Mouse (Mus musculus) midbrain, embryonic 14.5 days (tissue): Measurements from ENCODE around the gene Ruvbl2. TPM values are rescaled to one million over a fixed set of nuclear protein-coding genes. Genes with fewer than 3 reads are reported as not detected.

Experiments
- ATAC-seq: fragments of 200-750 bp; cut with Nextera tagmentation; 2 replicates; pipeline ENCODE4 v1.8.0; 2017; ENCODE audit warnings: moderate number of reproducible peaks, moderate library complexity; ENCODE audit not compliant: low FRiP score, low TSS enrichment
- DNase-seq: peaks from one replicate; pipeline ENCODE4 v3.0.0-alpha.2; 2015
- H3K27ac ChIP-seq: fragments of 300-500 bp; sonication (generic); replicated peaks from 2 replicates; pipeline ENCODE4 v1.5.1; 2014; ENCODE audit warnings: mild to moderate bottlenecking, low read depth, low read length, moderate library complexity
- H3K27me3 ChIP-seq: fragments of 300-500 bp; sonication (generic); 2 replicates; pipeline ENCODE4 v1.6.1; 2014; ENCODE audit warnings: low read length, control low read depth, mixed read lengths; ENCODE audit not compliant: control insufficient read depth, insufficient read depth
- H3K36me3 ChIP-seq: fragments of 300-500 bp; sonication (generic); 2 replicates; pipeline ENCODE4 v1.6.1; 2014; ENCODE audit warnings: low read length, control low read depth; ENCODE audit not compliant: control insufficient read depth, insufficient read depth
- H3K4me1 ChIP-seq: fragments of 300-500 bp; sonication (generic); 2 replicates; pipeline ENCODE4 v1.6.1; 2014; ENCODE audit warnings: mild to moderate bottlenecking, antibody characterized with exemption, low read length, control low read depth; ENCODE audit not compliant: control insufficient read depth, insufficient read depth
- H3K4me2 ChIP-seq: fragments of 300-500 bp; sonication (generic); 2 replicates; pipeline ENCODE4 v1.6.1; 2014; ENCODE audit warnings: mild to moderate bottlenecking, low read length, moderate library complexity
- H3K4me3 ChIP-seq: fragments of 300-500 bp; sonication (generic); replicated peaks from 2 replicates; pipeline ENCODE4 v1.5.1; 2014; ENCODE audit warnings: low read depth, low read length
- H3K9ac ChIP-seq: fragments of 300-500 bp; sonication (generic); replicated peaks from 2 replicates; pipeline ENCODE4 v1.6.1; 2014; ENCODE audit warnings: mild to moderate bottlenecking, low read length, moderate library complexity
- H3K9me3 ChIP-seq: fragments of 300-500 bp; sonication (generic); 2 replicates; pipeline ENCODE4 v1.6.1; 2016; ENCODE audit warnings: low read length, control low read depth, mixed read lengths; ENCODE audit not compliant: control insufficient read depth
- whole genome bisulfite sequencing: fragments of 180-500 bp; shearing (Covaris S2); extraction: QIAGEN DNeasy Blood & Tissue Kit; methylation state at CpG from one replicate; pipeline ENCODE4 v1.1.7; 2014; 5-methylcytosine and 5-hydroxymethylcytosine counted together
- microRNA-seq: library from miRNA; unstranded; fragments of <30 nt; microRNA quantifications from one replicate; pipeline ENCODE4, GENCODE M21; 2016
- polyA plus RNA-seq: library from polyadenylated mRNA; unstranded; fragments of >200 nt; fragmentation: Nextera tagmentation; extraction: Ambion mirVana; gene quantifications from 2 replicates; pipeline ENCODE4 v1.2.1, GENCODE M21; 2014

The Ruvbl2 gene
- polyA plus RNA-seq, 1 experiment from 2014 or later: 110 TPM

- H3K9ac ChIP-seq: no peak overlapping the region
- peaks cover 86% of the 10 kb centered on the region for H3K36me3 ChIP-seq
- no peak overlapping the region for H3K27ac ChIP-seq
- no peak overlapping the region for H3K4me2 ChIP-seq
- DNase-seq (no peak), ATAC-seq (no peak)
- WGBS: 87% methylated on average over 1 of the region's 1 CpGs
- H3K4me1 ChIP-seq: no peaks in the 10 kb centered on the region
- H3K27me3 ChIP-seq: no peaks in the 10 kb centered on the region
- no peaks in the 10 kb centered on the region for H3K9me3 ChIP-seq
- H3K4me3 ChIP-seq: no peak overlapping the region
These were observed 61.8 kb downstream of the Ruvbl2 start for GRCm38 (mm10) chr7:45376057-45376456.

- no peak overlapping the region for H3K27ac ChIP-seq
- H3K9ac ChIP-seq: no peak overlapping the region
- H3K27me3 ChIP-seq: peaks cover 5% of the 10 kb centered on the region; the same call in 1 of the 2 replicates
- no peak for DNase-seq
- WGBS: 93% methylated on average over 8 of the region's 8 CpGs
- H3K4me3 ChIP-seq: no peak overlapping the region
- H3K4me1 ChIP-seq: peaks cover 10% of the 10 kb centered on the region; the same call in 1 of the 2 replicates
- H3K36me3 ChIP-seq: peaks cover 72% of the 10 kb centered on the region
- H3K4me2 ChIP-seq: no peak overlapping the region
- no peaks in the 10 kb centered on the region for H3K9me3 ChIP-seq
- no peak for ATAC-seq
These were observed 63.3 kb downstream of the Ruvbl2 start for GRCm38 (mm10) chr7:45374620-45375019.

- Histone ChIP-seq H3K4me1 (peaks cover 19% of the 10 kb centered on the region), H3K36me3 (peaks cover 50% of the 10 kb centered on the region), H3K4me2 (no peak overlapping the region), H3K27me3 (peaks cover 16% of the 10 kb centered on the region), H3K4me3 (no peak overlapping the region), H3K27ac (no peak overlapping the region), H3K9ac (no peak overlapping the region), H3K9me3 (no peaks in the 10 kb centered on the region)
- ATAC-seq (no peak), DNase-seq (no peak)
- WGBS: 79% methylated on average over 5 of the region's 5 CpGs
These were observed 65.5 kb downstream of the Ruvbl2 start for GRCm38 (mm10) chr7:45372371-45372770.

Small RNA genes within 50 kb of the gene (microRNA-seq; reads per million reads assigned to microRNA genes)
- not detected for gene Gm22133

Other genes starting within 250 kb of the Ruvbl2 start
- gene Ccdc155, start 233.2 kb downstream of the Ruvbl2 start, polyA plus RNA-seq: 0.33 and 0.34 TPM in 2 replicates
- gene Dkkl1, start 225.9 kb downstream of the Ruvbl2 start, polyA plus RNA-seq: 2.4 and 2.7 TPM in 2 replicates
- gene Tead2, start 222.3 kb downstream of the Ruvbl2 start, polyA plus RNA-seq: 38.4 and 59.7 TPM in 2 replicates
- gene Cd37, start 199.0 kb downstream of the Ruvbl2 start, polyA plus RNA-seq: 0.76 and 1.0 TPM in 2 replicates
- 0.16 and 0.54 TPM in 2 replicates for gene Slc6a16, start 197.0 kb downstream of the Ruvbl2 start, polyA plus RNA-seq
- not detected in 2 replicates for gene Slc6a21, start 160.6 kb downstream of the Ruvbl2 start, polyA plus RNA-seq
- gene Trpm4, start 104.3 kb downstream of the Ruvbl2 start, polyA plus RNA-seq: 8.4 and 9.5 TPM in 2 replicates
- gene Hrc, start 102.8 kb downstream of the Ruvbl2 start, polyA plus RNA-seq: not detected in 2 replicates
- 26.9 and 28.0 TPM in 2 replicates for gene Ppfia3, start 71.1 kb downstream of the Ruvbl2 start, polyA plus RNA-seq
- 11.6 and 26.5 TPM in 2 replicates for gene Lin7b, start 67.5 kb downstream of the Ruvbl2 start, polyA plus RNA-seq
- gene Snrnp70, start 42.4 kb downstream of the Ruvbl2 start, polyA plus RNA-seq: 80.6 and 135 TPM in 2 replicates
- not detected in 2 replicates for gene Kcna7, start 32.4 kb downstream of the Ruvbl2 start, polyA plus RNA-seq
- not detected in 2 replicates for gene Ntf5, start 24.4 kb downstream of the Ruvbl2 start, polyA plus RNA-seq
- 0.34 TPM in 1 of 2 replicates, not detected in the other for gene Lhb, start 17.3 kb downstream of the Ruvbl2 start, polyA plus RNA-seq
- 15.5 TPM in 2 replicates for gene Gys1, start 3.3 kb downstream of the Ruvbl2 start, polyA plus RNA-seq
- gene Ftl1, start 21.8 kb upstream of the Ruvbl2 start, polyA plus RNA-seq: 5,898 and 6,785 TPM in 2 replicates
- 107 and 182 TPM in 2 replicates for gene Bax, start 28.8 kb upstream of the Ruvbl2 start, polyA plus RNA-seq
- 0.13 and 0.32 TPM in 2 replicates for gene Tulp2, start 43.8 kb upstream of the Ruvbl2 start, polyA plus RNA-seq
- gene Gm45808, start 48.7 kb upstream of the Ruvbl2 start, polyA plus RNA-seq: not detected in 2 replicates
- 3.1 and 3.2 TPM in 2 replicates for gene Dhdh, start 50.7 kb upstream of the Ruvbl2 start, polyA plus RNA-seq
- 86.5 and 89.5 TPM in 2 replicates for gene Nucb1, start 72.3 kb upstream of the Ruvbl2 start, polyA plus RNA-seq
- gene Ppp1r15a, start 88.2 kb upstream of the Ruvbl2 start, polyA plus RNA-seq: 9.5 and 10.2 TPM in 2 replicates
- 0.53 and 0.77 TPM in 2 replicates for gene Plekha4, start 88.2 kb upstream of the Ruvbl2 start, polyA plus RNA-seq
- gene Hsd17b14, start 116.8 kb upstream of the Ruvbl2 start, polyA plus RNA-seq: not detected in 2 replicates
- 14.9 and 16.9 TPM in 2 replicates for gene Bcat2, start 132.1 kb upstream of the Ruvbl2 start, polyA plus RNA-seq
- gene Fgf21, start 177.4 kb upstream of the Ruvbl2 start, polyA plus RNA-seq: not detected in 2 replicates
- not detected in 2 replicates for gene Fut1, start 179.2 kb upstream of the Ruvbl2 start, polyA plus RNA-seq
- gene Izumo1, start 183.7 kb upstream of the Ruvbl2 start, polyA plus RNA-seq: not detected in 2 replicates
- 12.3 and 14.9 TPM in 2 replicates for gene Rasip1, start 189.4 kb upstream of the Ruvbl2 start, polyA plus RNA-seq
- gene Mamstr, start 201.9 kb upstream of the Ruvbl2 start, polyA plus RNA-seq: 3.0 and 4.3 TPM in 2 replicates
- 0.11 and 0.12 TPM in 2 replicates for gene Fut2, start 228.3 kb upstream of the Ruvbl2 start, polyA plus RNA-seq
- gene Ntn5, start 245.9 kb upstream of the Ruvbl2 start, polyA plus RNA-seq: 0.30 TPM in 1 of 2 replicates, not detected in the other